Mouse (Mus musculus): Measurements from ENCODE around the gene Nedd8.

Nedd8 gene

DNA sequence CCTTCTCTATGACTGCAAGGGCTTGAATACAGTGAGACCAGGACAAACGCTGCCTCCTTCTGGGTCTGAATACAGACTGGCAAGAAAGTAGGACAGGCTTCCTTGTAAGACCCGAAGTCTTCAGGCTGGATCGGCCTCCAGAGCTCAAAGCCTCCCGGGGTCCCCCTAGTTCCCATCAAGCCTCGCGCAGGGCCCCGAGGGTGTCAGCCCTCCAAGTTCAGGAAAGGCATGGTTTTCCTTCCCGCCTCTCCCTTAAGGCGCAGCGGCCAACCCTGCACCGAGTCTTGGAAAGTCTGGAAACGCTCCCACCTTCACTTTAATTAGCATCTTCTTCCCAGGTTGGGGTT is 465 bp downstream of the Nedd8 start:
- DNase-seq (ENCODE audit: inconsistent age in 2 of 2, low spot score in 1 of 2): no peak

DNA sequence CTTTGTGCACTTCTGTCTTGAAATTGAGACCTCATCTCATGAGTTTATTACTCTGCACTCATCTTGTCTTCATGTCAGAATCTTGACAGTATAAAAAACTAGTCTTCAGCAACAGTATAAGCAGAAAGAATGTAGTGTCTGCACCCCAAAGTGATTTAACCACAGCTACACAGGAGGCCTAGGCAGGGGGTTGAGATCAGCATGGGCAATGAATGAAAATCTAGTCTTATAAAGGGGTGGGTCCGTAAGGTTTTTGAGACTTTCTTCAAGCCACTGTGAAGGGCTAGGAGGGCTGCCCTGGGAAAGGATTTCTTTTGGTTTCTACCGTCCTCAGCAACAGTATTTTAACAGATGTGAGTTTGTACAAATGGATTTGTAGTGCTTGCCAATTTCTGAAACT is 11.3 kb downstream of the Nedd8 start:
- no peak for DNase-seq (ENCODE audit: inconsistent age in 2 of 2, low spot score in 1 of 2)

- peak; percentile 85 to 92 for DNase-seq (ENCODE audit: inconsistent age in 2 of 2, low spot score in 1 of 2)
Measured at GRCm38 (mm10) chr14:55659960-55660573, 11.9 kb downstream of the Nedd8 start, which contains the start of gene Mdp1. Gene Mdp1, minus strand, starts transcription at chr14:55660508.

DNA sequence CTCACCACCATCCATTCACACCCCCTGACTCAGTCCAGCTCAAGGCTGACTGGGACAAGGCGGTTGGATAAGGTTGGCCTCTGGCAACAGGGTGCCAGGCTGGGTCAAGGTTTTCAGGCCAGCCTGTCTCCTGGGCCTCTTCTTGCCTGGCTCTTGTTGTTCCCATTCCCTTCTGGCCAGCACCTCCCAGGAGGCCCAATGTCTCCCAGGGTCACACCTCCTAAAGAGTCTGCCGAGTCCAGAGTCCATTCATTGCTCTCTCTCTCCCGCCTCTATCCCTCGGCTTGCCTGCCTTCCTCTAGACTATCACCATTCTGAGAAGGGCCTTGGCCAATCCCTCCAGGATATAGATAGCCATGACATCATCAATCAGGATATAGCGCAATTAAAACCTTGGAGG is 13.9 kb downstream of the Nedd8 start:
- peak; percentile 83 to 90 for DNase-seq (ENCODE audit: inconsistent age in 2 of 2, low spot score in 1 of 2)

- DNase-seq (ENCODE audit: inconsistent age in 2 of 2, low spot score in 1 of 2): no peak
Measured at GRCm38 (mm10) chr14:55656935-55657334, 15.0 kb downstream of the Nedd8 start.

DNA sequence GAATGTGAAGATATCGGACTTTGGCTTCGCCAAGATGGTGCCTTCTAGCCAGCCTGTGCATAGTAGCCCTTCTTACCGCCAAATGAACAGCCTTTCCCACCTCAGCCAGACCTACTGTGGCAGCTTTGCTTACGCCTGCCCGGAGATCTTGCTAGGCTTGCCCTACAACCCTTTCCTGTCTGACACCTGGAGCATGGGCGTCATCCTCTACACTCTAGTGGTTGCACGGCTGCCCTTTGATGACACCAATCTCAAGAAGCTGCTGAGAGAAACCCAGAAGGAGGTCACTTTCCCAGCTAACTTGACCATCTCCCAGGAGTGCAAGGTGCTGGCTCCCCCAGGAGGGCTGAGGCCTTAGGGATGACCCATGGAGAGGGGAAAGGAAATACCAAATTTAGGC is 20.4 kb downstream of the Nedd8 start:
- DNase-seq (ENCODE audit: inconsistent age in 2 of 2, low spot score in 1 of 2): no peak

DNA sequence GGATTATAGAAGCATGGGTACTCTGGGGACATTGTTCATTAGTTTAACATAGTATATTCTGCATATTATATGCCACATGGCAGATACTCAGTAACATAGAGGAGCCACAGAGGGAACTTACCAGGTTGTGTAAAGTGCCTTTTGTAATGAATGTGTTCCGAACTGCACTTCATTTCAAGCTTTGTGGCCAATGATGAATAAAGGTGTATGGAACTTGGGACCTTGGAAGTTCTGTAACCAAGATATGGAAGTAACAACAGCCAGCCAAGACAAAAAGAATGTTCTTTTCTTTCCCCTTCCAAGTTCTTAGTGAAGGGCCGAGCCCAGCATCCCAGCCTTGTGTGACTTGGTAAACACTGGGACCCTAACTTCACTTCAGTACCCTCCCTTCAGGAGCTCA is 22.0 kb downstream of the Nedd8 start, which contains the start of gene Tssk4:
Tssk4 (plus strand) TSS at position 301 of the 400 bp plus-strand sequence.
- no peak for DNase-seq (ENCODE audit: inconsistent age in 2 of 2, low spot score in 1 of 2)

DNA sequence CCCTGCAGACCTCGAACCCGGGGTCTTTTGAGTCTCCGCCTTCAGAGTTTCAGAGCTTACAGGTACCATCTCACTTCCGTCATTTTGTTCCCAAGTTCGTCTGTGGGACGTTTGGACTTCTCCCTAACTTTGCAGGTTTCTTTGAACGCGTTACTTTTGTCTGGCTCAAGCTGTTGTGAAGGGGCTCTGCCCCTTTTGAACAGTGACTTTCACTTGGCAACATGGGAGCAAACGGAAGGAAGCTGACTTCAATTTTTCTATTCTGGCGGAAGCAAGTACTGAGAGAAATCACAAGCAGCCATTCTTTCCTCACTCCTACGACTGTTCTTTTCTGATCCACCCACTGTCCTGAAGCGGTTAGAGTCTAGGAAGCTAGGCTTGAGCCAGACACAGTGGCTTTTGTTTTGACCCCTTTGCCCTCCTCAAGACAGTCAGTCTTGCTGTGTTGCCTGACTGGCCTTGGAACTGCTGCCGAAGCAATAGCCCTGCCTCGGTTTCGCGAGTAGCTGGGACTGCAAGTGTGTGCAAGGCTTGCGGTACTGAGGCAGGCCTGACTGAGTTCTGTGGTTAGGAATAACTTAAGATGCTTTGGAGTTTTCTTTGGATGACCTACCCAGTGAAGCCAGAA is 27.5 kb downstream of the Nedd8 start:
- peak in 1 of 2 experiments; percentile 69 for DNase-seq (ENCODE audit: inconsistent age in 2 of 2, low spot score in 1 of 2)

- DNase-seq (ENCODE audit: inconsistent age in 2 of 2, low spot score in 1 of 2): peak; percentile 92 to 98
Measured at GRCm38 (mm10) chr14:55643060-55643907, 28.6 kb downstream of the Nedd8 start, which contains the start of gene Tm9sf1. Gene Tm9sf1, minus strand, starts transcription at chr14:55643806.

- no peak for DNase-seq (ENCODE audit: inconsistent age in 2 of 2, low spot score in 1 of 2)
Measured at GRCm38 (mm10) chr14:55642679-55643059, 29.3 kb downstream of the Nedd8 start.

DNA sequence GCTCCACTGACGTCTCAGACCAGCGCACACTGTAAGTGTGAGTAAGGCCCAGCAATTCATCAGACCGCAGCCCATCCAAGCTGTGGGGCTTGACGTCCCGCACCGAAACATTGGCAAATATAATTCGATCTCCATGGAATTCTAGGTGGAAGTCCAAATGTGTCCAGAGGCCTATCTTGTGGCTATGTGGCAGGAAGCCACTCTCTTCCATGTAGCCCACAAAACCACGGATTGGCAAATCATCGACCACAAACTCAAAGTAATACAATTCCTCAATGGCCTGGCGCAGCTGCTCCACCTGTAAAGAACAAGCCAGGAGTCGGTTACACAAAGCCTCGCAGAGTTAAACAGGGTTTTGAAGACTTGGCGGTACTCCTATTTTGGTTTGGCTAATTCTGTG is 30.6 kb downstream of the Nedd8 start:
- DNase-seq (ENCODE audit: inconsistent age in 2 of 2, low spot score in 1 of 2): no peak

GRCm38 (mm10) chr14:55640816-55641215 is 31.1 kb downstream of the Nedd8 start:
- no peak for DNase-seq (ENCODE audit: inconsistent age in 2 of 2, low spot score in 1 of 2)

DNA sequence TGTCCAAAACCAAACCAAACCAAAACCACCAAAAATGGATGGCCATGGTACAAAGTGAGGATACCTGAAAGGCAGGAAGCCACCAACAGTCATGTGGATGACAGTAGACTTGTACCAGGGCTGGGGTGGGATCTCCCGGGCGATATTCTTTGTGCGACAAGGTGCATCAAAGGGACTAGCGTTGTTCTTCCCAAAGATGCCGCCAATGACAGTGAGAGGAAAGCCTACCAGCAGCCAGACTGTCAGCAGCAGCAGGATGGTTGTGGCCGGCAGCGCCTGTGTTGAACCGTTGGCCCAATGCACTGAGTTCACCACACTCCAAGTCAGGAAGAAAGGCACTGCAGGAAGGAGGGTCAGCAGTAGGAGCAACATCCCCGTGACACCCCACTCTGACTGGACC is 34.1 kb downstream of the Nedd8 start, which contains the start of gene Gm49378:
Gm49378 (minus strand) TSS at position 101 of the 400 bp plus-strand sequence.
- DNase-seq (ENCODE audit: inconsistent age in 2 of 2, low spot score in 1 of 2): no peak

DNA sequence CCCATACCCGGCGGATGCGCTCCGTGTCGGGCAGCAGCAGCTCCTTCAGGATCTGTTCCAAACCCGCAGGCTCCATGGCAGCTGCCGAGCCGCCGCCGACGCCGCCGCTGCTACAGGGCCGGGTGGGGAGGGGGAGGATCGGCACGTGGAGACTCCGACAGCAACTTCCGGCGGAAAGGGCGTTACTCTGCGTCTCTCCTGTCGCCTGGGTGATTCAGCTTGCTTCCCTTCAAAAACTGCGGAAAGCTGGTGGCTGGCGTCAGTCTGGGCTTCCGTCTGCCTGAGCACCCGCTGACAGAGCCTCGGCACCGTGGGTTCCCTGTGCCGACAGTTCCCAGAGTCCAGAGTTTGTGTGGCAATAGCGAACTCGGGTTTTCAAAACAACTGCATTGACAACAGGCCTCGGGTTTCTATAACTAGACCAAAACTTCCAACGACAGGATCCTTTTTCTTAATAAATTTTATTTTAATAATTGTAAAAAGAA is 36.4 kb downstream of the Nedd8 start, which contains the start of gene Ipo4:
Ipo4 (minus strand) TSS at position 435 of the 485 bp plus-strand sequence.
- peak; percentile 91 to 96 for DNase-seq (ENCODE audit: inconsistent age in 2 of 2, low spot score in 1 of 2)

DNA sequence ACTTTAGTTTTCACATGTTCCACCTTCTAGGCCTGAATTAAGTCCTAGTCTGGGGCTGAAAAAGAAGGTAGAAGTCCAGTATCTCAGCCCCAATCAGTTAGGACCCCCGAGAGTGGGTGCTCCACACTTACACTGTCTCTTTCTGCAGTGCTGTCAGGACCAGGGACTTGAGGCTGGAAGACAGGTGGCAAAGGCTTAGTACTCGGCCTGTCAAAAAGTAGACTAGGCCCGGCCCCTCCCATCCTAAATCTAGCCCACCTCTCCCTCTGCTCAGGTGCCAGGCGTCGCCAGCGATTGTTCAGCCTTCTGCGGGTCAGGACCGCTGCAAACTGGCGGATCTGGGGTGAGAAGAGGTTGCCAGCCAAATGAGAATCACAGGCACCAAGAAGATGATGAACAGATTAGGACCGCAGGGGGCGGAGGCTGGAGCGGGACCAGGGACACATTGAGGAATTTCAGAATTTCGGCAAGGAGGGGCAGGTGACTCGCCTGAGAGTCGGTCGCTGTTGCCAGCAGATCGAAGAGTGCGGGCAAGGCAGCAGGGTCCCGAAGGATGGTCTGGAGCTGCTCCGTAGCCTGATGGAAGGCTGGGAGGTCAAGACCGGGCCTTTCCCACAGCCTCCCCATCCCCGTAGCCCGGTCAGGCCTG is 36.9 kb downstream of the Nedd8 start:
- no peak for DNase-seq (ENCODE audit: inconsistent age in 2 of 2, low spot score in 1 of 2)

GRCm38 (mm10) chr14:55629312-55629711 is 42.6 kb downstream of the Nedd8 start:
- peak in 1 of 2 experiments; percentile 81 for DNase-seq (ENCODE audit: inconsistent age in 2 of 2, low spot score in 1 of 2)

- no peak for DNase-seq (ENCODE audit: inconsistent age in 2 of 2, low spot score in 1 of 2)
Measured at GRCm38 (mm10) chr14:55628077-55628827, 43.7 kb downstream of the Nedd8 start.

GRCm38 (mm10) chr14:55618486-55619195 is 53.3 kb downstream of the Nedd8 start:
- DNase-seq (ENCODE audit: inconsistent age in 2 of 2, low spot score in 1 of 2): no peak

DNA sequence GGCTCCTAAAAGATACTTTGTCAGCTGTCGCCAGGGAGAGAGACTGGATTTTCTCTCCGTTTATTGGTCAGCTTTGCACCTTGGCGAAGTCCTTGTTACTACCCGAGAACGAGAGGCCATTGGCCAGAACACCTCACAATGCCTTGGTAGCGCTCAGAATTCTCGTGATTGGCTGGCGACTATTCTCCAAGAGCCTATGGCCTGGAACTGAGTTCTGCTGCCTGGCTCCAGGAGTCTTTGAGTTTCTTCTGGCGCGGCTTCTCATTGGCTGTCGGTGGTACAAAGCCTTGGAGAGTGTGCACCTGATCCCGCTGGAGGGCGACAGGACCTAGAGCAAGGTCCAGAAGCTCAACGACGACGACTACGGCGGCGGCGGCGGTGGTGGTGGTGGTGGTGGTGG is 54.1 kb downstream of the Nedd8 start, which contains the start of gene Rec8:
Rec8 (plus strand) TSS at position 216 of the 400 bp plus-strand sequence.
- peak; percentile 61 to 69 for DNase-seq (ENCODE audit: inconsistent age in 2 of 2, low spot score in 1 of 2)

- DNase-seq (ENCODE audit: inconsistent age in 2 of 2, low spot score in 1 of 2): no peak
Measured at GRCm38 (mm10) chr14:55616844-55617243, 55.1 kb downstream of the Nedd8 start.
